Mouse (Mus musculus): Measurements from ENCODE around the gene Dppa1. TPM values are rescaled to one million over a fixed set of nuclear protein-coding genes. Genes with fewer than 3 reads are reported as not detected.
"Not testable (repeated sequence)": the region's sequence is repeated elsewhere in the genome, so short reads cannot be mapped to it uniquely, and the experiment has no call there.

The Dppa1 gene
- total RNA-seq (2021) = not detected
- long read RNA-seq, experiment 1 = 0 reads
- long read RNA-seq, experiment 2 = 0 reads

- no peak for DNase-seq
Observed at GRCm38 (mm10) chr11:46629211-46629795, at the start of gene Dppa1. Gene Dppa1 (minus strand): TSS chr11:46629261.

GRCm38 (mm10) chr11:46667938-46668337, 38.9 kb upstream of the Dppa1 start:
- DNase-seq = no peak

- no peak for DNase-seq
Observed at GRCm38 (mm10) chr11:46667105-46667504, 38.0 kb upstream of the Dppa1 start.

GRCm38 (mm10) chr11:46665599-46666522, 36.8 kb upstream of the Dppa1 start:
- peak; percentile 19 for DNase-seq

GRCm38 (mm10) chr11:46663215-46663614, 34.2 kb upstream of the Dppa1 start:
- no peak for DNase-seq

GRCm38 (mm10) chr11:46652476-46652875, 23.4 kb upstream of the Dppa1 start:
- no peak for DNase-seq

GRCm38 (mm10) chr11:46649655-46650054, 20.6 kb upstream of the Dppa1 start:
- not testable (repeated sequence) for DNase-seq

GRCm38 (mm10) chr11:46644824-46645223, 15.8 kb upstream of the Dppa1 start:
- no peak for DNase-seq

GRCm38 (mm10) chr11:46636568-46636967, 7.5 kb upstream of the Dppa1 start:
- DNase-seq = no peak

GRCm38 (mm10) chr11:46635516-46635915, 6.5 kb upstream of the Dppa1 start:
- DNase-seq = not testable (repeated sequence)

GRCm38 (mm10) chr11:46631635-46632034, 2.6 kb upstream of the Dppa1 start:
- DNase-seq = peak; percentile 62

- no peak for DNase-seq
Observed at GRCm38 (mm10) chr11:46620414-46621168, 8.5 kb downstream of the Dppa1 start.

- DNase-seq = no peak
Observed at GRCm38 (mm10) chr11:46619929-46620328, 9.1 kb downstream of the Dppa1 start.

GRCm38 (mm10) chr11:46592416-46592815, 36.6 kb downstream of the Dppa1 start:
- no peak for DNase-seq

GRCm38 (mm10) chr11:46582741-46583140, 46.3 kb downstream of the Dppa1 start:
- no peak for DNase-seq

GRCm38 (mm10) chr11:46580428-46580827, 48.6 kb downstream of the Dppa1 start:
- DNase-seq = no peak

GRCm38 (mm10) chr11:46578771-46579281, 50.2 kb downstream of the Dppa1 start:
- peak; percentile 79 for DNase-seq

- DNase-seq = no peak
Observed at GRCm38 (mm10) chr11:46571327-46571726, 57.7 kb downstream of the Dppa1 start, which contains the start of gene BC053393. Gene BC053393 (plus strand): TSS chr11:46571536.

GRCm38 (mm10) chr11:46569107-46569506, 60.0 kb downstream of the Dppa1 start:
- no peak for DNase-seq

GRCm38 (mm10) chr11:46565967-46566366, 63.1 kb downstream of the Dppa1 start:
- no peak for DNase-seq

- DNase-seq = peak; percentile 39
Observed at GRCm38 (mm10) chr11:46564671-46565070, 64.4 kb downstream of the Dppa1 start.

- DNase-seq = no peak
Observed at GRCm38 (mm10) chr11:46561096-46561495, 68.0 kb downstream of the Dppa1 start.

Measured in adrenal gland, postnatal 10 days (tissue).